Mouse (Mus musculus) lung, postnatal 0 days (tissue): ENCODE data around the gene Esrrg.
A peak's percentile ranks its signal among the peaks of the same experiment; 100 is the strongest.

Source experiments
- CTCF ChIP-seq: IDR thresholded peaks from 2 replicates; pipeline ENCODE4 v1.5.1; 2016; ENCODE audit warnings: antibody characterized with exemption, mild to moderate bottlenecking
- EP300 ChIP-seq: IDR thresholded peaks from 2 replicates; pipeline ENCODE4 v1.6.1; 2016; ENCODE audit warnings: antibody characterized with exemption, mild to moderate bottlenecking, control low read depth

GRCm38 (mm10) chr1:188069849-188070248, 461.3 kb downstream of the Esrrg start:
- TF ChIP-seq CTCF (peak; percentile 29; the same call in 1 of the 2 replicates), EP300 (no peak)
